Mouse (Mus musculus) layer of hippocampus, adult 18-20 months (tissue): ENCODE results near the gene Trpv2. TPM values are rescaled to one million over a fixed set of nuclear protein-coding genes. Genes with fewer than 3 reads are reported as not detected.

Experiments used
- DNase-seq, 2 experiments: peaks; one replicate each; pipeline ENCODE4 v3.0.0; 2022; ENCODE audit warnings: low spot score in 2 of 2
- total RNA-seq, 2 experiments: library from RNA; stranded (reverse); gene quantifications; 2 replicates each; pipeline ENCODE4 v1.2.3; 2021

The Trpv2 gene
- total RNA-seq, 2 experiments from 2014 or later = 12.8 to 14.9 TPM

DNA sequence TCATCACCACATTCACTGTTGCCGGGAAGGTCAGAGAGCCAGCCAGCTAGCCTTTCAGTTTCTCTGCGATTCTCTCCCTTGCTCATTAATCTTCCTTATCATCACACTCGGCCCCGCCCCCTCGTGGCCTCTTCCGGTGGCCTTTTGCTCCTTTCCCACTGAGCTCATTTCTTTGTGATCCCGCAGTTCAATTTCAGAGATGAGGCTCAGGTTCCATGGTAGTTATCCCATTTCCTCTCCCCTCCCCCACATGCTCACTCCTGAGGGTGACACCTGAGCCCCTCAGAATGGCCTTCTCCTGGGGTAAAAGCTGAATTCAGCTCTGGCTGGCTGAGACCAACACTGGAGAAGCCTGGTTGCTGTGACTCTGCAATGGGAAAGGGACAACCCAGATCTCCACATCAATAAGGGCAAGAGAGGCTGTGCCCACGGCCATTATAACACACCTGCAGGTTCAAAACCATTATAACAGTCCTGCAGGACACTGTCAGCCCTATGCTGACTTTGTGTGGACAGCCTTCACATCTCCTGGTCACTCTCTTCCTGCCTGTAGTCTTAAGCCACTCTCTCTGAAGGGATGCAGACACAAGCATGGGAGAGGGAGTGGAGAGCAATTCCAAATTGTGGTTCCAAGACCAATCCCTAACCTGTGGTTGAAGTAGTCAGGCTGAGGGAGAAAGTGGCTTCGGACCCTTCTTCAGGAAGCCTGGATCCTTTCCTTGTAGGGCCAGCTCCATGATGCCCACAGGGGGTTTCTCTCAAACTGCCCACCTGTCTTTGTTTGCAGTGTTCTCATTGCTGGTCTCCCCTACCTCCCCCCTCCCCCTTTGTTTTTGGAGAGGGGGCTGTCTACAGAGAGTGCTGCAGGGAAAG is 55.3 kb downstream of the Trpv2 start:
- no peak for DNase-seq

DNA sequence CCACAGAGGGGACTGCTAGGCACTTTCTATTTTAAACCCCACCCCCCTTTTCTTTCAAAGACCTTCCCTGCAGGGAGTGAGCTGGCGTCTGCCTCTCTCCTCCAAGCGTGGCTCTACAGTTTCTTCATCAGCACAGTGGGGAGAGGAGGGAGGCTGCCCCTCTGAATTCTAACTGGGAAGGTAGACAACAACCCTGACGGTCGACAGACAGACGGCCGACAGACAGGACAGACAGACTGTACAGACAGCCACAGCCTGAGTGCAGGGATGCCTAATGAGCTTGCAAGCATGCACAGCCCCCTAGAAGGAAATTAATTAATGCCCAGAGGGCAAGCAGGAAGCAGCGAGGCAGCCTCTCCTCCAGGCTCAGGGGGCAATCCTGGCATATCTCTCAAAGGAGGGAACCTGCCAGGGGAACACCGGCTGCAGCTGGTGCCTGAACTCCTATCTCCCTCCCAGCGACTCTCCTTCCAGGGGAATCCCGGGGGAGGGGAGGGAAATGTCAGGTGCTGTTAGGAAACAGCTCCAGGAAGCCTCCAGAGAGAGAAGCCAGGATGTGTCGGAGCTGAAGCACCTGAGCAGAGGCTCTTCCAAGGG is 56.0 kb downstream of the Trpv2 start:
- DNase-seq = no peak

- no peak for DNase-seq
Observed at GRCm38 (mm10) chr11:62631138-62631537, 56.9 kb downstream of the Trpv2 start.

DNA sequence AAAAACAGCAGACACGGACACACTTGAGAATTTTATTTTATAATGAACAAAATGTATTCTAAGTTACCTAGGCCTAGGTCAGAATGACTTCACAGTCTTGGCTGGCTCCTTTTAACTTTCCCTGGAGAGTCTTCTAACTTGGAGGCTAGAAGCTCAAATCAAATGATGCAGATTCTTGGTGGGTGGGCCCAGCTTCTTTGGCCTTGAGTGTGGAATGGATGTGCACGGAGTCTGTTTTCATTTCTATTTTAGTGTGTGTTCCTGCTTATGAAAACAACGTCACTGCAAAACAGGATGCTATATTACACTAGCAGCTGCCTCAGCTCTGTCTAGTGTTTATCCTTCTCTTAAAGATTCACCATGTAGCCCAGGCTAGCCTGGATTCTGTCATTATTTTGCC is 61.1 kb downstream of the Trpv2 start:
- DNase-seq = no peak

DNA sequence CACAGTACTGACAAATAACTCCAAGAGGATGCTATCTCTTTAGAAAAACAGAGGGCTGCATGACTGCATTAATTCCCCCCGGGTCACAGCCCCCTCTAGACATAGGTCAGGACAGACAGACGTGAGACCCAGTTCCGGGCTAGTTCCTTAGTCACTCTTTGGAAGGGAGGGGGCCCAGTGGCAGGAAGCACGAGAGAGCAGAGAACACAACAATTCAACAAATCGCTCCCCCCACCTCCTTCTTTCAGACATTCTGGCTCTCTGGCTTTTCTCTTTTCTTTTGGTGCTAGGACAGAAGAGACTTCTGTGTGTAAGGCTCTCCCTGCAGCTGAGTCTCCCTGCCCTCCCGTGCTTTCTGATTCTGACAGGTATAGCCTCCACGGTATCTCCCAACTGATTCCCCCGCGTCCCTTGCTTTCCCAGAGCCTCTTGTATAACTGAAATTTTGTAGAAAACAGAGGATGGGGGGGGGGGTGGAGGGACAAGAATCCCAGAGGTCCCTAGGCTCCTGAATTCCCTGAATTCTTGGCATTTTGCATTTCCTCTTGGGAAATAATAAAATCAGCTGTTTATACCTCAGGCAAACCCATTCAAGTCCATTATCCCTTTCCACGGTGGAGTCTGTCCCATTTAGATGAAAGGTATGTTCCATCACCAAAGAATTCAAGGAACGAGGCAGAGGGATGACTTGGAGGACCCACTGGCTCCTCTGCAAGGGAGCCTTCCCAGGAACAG is 62.0 kb downstream of the Trpv2 start:
- no peak for DNase-seq

DNA sequence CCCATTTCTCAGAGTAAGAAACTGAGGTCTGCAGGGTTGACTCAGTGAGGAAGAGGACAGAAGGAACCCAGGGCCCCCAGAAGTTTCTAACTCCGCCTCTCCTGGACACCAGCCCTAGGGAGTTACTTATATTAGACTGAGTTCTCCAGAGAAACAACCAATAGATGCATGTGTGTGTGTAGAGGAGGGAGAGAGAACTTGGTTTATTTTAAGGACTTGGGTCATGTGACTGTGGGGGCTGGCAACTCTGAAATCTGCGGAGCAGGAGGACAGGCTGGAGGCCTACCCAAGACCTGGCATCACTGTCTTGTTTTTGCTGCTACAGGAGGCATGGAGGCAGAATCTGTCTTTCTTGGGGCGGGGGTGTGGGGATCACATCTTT is 62.5 kb downstream of the Trpv2 start:
- peak in 1 of 2 experiments; percentile 34 for DNase-seq

- DNase-seq = no peak
Observed at GRCm38 (mm10) chr11:62637401-62637800, 63.1 kb downstream of the Trpv2 start.

- no peak for DNase-seq
Observed at GRCm38 (mm10) chr11:62637806-62638205, 63.5 kb downstream of the Trpv2 start.

DNA sequence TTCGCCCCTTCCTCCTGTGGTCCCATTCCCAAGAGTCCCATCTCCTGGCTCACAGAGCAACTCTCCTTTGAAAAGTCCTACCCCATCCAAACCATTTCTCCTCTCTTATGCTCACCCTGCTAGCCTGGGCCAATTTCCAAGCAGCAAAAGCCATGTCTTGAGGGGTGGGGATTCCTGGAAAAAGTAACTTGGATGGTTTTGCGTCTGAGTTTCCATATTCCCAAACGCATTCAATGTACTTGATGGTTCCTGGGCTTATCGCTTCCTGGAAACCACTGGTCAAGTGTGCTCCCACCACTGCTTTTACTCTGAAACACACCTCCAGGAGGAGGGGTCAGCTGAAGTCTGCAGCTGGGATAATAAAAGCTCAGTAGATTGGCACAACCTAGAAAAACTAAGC is 64.1 kb downstream of the Trpv2 start:
- no peak for DNase-seq

GRCm38 (mm10) chr11:62640378-62640777 is 66.1 kb downstream of the Trpv2 start:
- DNase-seq = no peak

- DNase-seq = no peak
Observed at GRCm38 (mm10) chr11:62642023-62642844, 67.9 kb downstream of the Trpv2 start.

- no peak for DNase-seq
Observed at GRCm38 (mm10) chr11:62643011-62643631, 68.8 kb downstream of the Trpv2 start.

DNA sequence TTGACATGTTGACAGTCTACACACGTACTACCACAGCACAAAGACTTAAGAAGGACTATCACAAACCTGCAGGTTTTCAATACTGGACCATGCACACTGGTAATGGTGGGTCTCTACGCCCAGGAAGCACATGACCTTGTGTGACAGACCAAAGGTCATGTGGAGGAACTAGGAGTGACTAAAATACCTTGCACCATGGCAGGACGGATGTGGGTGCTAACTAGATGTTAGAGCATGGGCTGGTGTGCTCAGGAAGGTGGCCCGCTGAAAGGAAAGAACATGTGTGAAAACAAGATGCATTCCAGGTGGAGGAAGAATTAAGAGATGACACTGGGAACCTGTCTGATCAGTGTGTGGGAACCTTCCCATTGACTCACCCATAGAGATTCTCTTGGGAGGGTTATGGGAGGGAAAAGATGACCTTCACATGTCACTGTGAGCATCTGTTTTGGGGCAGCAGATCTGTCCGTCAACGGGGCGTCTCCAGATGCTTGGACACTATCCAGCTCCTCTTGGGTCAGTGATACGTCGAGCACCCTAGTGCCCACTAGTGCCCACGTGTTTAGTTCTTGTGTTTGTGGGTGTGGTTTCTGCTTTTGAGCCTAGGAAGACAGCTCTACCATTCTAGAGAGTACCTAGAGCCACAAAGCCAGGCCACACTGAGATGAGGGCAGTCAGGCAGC is 69.5 kb downstream of the Trpv2 start:
- DNase-seq = no peak

- DNase-seq = no peak
Observed at GRCm38 (mm10) chr11:62644602-62645336, 70.5 kb downstream of the Trpv2 start.

GRCm38 (mm10) chr11:62645337-62645675 is 71.0 kb downstream of the Trpv2 start:
- no peak for DNase-seq

GRCm38 (mm10) chr11:62645732-62646494 is 71.6 kb downstream of the Trpv2 start:
- DNase-seq = peak in 1 of 2 experiments; percentile 39

DNA sequence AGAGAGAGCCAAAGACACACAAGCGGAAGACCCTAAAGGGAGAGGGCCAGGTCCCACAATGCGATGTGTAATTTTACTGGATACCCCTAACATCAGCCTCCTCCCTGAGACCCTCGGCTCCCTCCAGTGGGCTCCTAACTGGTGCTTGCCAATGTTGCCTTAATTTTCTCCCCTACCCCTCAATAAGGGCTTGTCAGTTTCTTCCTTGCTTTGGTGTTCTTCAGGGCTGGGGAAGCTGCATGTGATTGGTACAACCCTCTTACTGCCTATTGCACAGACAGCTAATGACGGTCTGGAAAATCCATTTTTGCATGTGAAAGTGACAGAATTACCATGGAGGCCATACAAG is 72.2 kb downstream of the Trpv2 start:
- no peak for DNase-seq

GRCm38 (mm10) chr11:62646958-62647515 is 72.8 kb downstream of the Trpv2 start:
- no peak for DNase-seq
